Mouse (Mus musculus) right cerebral cortex, postnatal 10 days (tissue): ENCODE measurements at regions not wholly inside any gene's neighbourhood (a gene's known extent, or its start where the extent isn't known, plus 50 kb on each side); places are given as distances from the start of the nearest gene placed in this dataset.
"Not testable (repeated sequence)": the region's sequence is repeated elsewhere in the genome, so short reads cannot be mapped to it uniquely, and the experiment has no call there.

Source experiments
- DNase-seq, 2 experiments: peaks; one replicate each; pipeline ENCODE4 v3.0.0; 2021; ENCODE audit warnings: low spot score in 2 of 2

DNA sequence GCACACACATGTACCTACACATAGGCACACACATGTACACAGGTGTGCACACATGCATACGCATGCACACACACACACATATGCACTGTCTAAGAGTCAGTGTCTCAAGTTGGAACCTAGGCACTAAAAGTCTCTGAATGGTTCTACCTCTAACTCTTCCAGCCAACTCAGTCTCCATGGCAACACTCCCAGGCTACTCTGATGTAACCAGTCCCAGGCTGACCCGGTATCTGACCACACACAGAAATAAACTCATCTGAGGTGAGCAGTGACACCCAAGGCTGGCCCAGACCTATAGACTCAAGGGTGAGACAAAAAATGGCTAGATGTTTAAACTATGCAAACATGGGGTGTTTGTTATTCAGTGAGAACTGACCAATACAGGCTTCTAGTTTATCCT, 262.1 kb downstream of the Setd4 start:
- DNase-seq: no peak

DNA sequence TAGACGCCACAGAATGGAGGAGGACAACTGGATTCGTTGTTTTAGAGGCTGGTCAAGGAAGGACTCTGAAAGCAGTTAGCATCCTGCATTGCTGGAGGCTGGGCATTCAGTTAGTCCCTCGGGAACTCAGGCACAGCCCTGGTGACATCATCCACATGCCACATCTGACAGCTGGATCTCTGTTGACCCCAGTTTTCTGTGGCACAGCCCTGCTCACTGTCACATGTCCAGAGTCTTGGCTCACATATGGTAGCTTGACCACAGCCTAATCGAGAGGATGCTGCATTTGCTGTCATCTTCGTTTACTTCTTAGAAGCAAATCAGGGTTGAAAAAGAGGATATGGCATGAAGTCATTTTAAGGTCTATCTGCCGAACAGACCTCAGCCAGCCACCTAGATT, 265.1 kb downstream of the Setd4 start:
- no peak for DNase-seq

DNA sequence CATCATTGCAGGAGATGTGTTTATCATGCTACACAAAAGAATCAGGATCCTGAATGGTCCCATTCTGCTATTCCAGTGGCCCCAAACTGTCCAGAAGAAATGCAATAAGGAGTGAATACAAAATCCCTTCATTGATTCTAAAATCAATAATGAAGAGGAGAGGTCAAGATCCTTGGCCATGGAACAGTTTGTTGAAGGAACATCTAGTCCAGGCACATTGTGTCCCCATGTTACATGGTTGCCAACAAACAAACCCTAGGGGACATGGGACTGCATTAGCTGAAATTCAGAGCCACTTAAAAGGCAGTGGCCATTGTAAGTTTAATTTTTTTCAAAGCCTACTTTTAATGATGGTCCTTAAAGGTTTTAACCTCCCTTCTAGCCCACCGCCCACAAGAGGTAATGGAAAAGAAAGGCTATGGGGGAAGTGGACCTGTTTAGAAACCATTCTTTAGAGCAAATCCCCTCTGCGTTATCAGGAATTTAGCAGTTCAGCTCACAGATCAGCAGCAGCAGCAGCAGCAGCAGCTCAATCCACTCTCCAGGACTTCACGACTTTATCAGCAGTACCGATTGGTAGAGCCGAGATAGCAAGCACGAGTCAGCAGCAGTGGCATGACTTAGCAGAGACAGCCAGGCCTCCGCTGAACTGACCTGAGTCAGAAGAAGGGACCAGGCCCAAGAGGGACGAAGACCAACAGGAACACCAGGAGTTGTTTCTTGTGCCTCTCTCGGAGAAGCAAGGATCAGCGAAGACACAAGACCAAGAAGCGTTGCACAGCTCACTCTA, 268.3 kb downstream of the Setd4 start:
- DNase-seq: no peak

DNA sequence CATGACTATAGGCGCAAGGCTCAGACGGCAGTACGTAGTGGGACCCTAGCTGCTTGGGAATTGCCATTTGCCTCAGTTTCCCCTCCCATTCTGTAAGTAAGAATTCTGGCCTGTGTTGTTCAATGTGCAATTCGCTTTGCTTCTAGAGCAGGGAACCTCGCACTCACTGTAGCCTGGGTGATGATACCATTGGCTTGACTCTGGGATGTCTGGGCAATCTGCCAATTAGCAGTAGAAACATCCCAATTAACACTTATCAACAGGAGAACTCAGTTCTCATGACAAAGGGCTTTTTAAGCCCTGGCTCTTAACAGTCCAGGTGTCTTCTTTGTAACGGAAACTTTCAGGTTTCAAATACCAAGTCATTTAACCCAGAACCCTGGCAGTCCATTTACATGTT, 270.2 kb downstream of the Setd4 start:
- DNase-seq: peak; percentile 32 to 40

GRCm38 (mm10) chr16:93328680-93329395, 275.0 kb downstream of the Setd4 start:
- no peak for DNase-seq

DNA sequence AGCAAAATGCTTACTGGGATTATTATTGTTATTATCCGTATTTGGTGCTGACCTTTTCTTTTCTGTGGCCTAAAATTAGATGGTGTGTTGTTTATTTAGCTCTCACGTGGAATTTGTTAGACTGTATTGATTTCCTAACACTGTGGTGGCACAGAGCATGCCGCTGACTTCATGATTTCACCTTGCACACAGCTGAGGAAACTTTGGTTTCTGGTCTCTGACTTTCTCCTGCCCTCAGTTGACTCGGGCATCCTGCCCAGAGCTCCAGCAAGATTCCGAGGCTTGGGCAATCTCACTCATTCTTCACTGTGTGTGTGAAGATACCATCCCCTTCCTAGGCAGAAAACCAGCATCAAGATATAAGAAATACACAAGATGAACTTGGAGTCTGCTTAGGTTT, 279.0 kb downstream of the Setd4 start:
- DNase-seq: no peak

GRCm38 (mm10) chr16:93323172-93323571, 280.7 kb downstream of the Setd4 start:
- DNase-seq: no peak

DNA sequence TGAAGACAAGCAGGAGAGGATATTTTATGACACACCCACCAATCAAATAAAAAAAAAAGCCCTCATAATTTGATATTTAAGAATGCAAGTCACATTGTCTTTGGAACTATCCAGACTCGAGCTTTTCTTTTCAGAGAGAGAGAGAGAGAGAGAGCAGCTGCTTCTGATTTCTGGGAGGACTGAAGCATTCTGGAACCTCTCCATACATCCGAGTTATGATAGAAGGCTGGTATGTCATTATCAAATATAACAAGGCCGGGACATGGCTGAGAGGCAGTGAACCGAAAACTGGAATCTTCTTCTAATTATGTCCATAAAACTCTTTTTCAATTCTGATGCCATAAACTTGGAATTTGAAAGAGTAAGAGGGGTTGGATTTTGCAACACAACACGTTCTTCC, 284.3 kb downstream of the Setd4 start:
- DNase-seq: no peak

- no peak for DNase-seq
Measured at GRCm38 (mm10) chr16:93311644-93312043, 292.2 kb downstream of the Setd4 start.

DNA sequence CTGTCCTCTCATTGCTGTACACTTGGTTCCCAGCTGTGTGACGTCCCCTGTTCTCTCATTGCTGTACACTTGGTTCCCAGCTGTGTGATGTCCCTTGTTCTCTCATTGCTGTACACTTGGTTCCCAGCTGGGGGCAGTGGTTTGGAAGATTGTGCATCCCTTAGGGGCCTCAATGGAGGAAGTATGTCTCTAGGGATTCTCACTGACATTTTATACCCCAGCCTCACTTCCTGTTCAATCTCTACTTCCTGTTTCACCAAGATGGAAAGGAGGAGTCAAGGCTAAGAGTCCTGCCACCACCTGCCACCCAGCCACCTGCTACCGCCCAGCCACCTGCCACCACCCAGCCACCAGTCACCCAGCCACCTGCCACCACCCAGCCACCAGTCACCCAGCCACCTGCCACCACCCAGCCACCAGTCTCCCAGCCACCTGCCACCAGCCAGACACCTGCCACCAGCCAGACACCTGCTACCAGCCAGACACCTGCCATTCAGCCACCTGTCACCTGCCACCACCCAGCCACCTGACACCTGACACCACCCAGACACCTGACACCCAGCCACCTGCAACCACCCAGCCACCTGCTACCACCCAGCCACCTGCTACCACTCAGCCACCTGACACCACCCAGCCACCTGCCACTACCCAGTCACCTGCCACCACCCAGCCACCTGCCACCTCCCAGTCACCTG, 295.1 kb downstream of the Setd4 start:
- no peak for DNase-seq

GRCm38 (mm10) chr16:93306951-93307350, 296.9 kb downstream of the Setd4 start:
- no peak for DNase-seq

DNA sequence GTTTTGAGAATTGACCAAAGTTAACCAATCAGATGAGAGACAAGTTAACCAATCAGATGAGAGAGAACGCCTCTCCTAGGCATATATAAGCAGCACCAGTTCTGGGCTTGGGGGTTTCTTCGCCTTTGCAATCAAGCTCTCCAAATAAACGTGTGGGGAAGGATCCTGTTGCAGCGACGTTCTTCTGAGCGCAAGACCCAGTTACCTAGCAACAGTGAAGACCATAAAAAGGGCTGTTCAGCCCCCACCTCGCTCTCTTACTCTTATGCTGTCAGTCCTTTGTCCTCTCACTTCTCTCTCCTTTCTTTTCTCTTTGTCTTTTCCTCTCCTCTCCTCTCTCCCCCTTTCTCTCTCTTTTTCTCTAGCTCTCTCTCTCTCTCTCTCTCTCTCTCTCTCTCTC, 297.7 kb downstream of the Setd4 start:
- DNase-seq: not testable (repeated sequence)

GRCm38 (mm10) chr16:93294430-93294829, 309.4 kb downstream of the Setd4 start:
- DNase-seq: no peak

GRCm38 (mm10) chr16:93292965-93293653, 310.8 kb downstream of the Setd4 start:
- peak; percentile 61 to 80 for DNase-seq

DNA sequence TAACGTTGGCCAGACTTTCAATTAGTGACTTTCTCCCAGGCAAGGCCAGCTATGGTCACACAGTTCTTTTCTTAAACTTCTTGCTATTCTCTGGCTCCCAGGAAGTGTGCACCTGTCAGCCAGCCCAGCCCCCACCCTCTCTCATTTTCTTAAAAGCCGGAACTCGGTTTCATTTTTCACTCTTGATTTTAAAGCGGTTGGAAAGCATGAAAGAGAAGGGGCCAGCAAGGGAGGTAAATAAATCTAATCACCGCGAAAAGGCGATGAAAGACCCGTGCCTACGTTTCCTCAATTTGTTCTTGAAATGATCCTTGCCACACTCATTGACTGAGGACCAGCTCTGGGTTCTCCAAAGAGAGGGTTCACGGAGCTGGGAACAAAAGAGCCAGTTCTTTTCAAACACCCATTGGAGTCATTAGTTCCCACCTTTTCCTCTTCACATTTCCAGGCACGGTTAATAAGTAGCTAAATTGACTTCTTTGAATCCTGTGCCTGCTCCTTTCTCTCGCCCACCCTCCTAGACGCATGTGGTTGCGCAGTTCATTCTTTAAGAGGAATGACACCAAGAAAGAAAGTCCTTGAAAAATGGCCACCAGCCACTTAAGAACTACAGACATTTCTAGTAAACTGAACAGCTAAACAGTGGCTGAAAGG, 311.6 kb downstream of the Setd4 start:
- DNase-seq: no peak

- no peak for DNase-seq
Measured at GRCm38 (mm10) chr16:93288036-93288435, 315.8 kb downstream of the Setd4 start.

GRCm38 (mm10) chr16:93287520-93287919, 316.3 kb downstream of the Setd4 start:
- DNase-seq: no peak

GRCm38 (mm10) chr16:93286816-93287215, 317.0 kb downstream of the Setd4 start:
- DNase-seq: no peak

DNA sequence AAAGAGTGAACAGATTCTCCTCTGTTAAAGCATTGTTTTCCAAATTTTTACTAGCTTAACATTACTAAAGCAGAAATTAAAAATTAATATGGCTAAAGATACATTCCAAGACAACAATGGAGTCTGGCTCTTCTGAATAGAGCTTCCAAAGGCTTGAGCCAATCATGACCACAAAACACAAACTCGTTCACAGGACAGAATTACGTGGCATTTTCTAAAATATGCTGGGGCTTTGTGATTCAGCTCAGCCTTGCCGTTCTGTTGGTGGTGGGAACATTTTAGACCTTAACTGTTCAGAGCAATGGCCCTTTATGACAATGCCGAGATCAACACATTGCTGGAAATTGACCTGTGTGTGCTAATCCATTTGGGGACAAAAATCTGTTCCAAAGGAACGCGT, 318.7 kb downstream of the Setd4 start:
- DNase-seq: no peak

- DNase-seq: no peak
Measured at GRCm38 (mm10) chr16:93281715-93282114, 322.1 kb downstream of the Setd4 start.

DNA sequence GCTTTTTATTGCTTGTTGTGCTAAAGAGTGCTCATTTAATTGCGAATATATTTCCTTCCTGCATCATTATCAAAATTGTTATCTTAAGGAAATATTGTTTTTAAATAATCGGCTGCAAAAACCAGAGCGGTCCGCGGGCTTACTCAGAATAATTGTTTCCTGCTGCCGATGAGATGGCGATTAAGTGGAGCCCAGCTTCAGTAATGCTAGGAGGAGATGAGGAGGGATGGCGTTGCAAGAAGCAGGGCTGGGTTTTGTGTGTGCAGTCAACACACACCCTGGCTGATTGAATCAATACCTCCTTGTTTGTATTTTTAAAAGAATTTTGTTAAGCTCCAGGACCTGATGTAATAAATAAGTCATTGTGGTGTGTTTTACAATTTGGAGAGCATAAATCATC, 331.2 kb downstream of the Setd4 start:
- no peak for DNase-seq

DNA sequence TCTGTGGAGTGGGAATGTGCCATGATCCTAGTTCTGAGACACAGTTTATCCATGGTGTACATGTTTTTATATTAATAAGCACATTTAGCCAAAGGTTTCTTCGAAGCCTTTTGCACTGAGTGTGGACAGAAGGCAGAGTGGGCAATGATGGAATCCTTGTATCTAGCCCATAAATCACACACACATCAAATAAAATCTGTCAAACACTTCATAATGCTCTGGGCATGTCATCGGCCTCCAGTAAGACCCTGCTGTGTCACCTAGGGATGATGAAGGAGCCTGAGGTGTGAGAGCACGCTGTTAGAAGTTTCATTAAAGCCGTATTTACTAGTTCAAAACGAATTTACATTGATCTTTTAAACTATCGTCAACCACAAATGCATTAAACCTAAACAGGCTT, 331.7 kb downstream of the Setd4 start:
- DNase-seq: peak in 1 of 2 experiments; percentile 5
